Mouse (Mus musculus) frontal cortex, adult (tissue): ENCODE results near the gene Gm128.

Experiments
- ATAC-seq: cut with Nextera tagmentation; 2 replicates; pipeline ENCODE4 v1.9.2; 2017; ENCODE audit warnings: mild to moderate bottlenecking, moderate library complexity, mixed read lengths; ENCODE audit not compliant: low TSS enrichment

Gene Gm128

GRCm38 (mm10) chr3:95267855-95268254 is 26.5 kb upstream of the Gm128 start:
- no peak for ATAC-seq

- no peak for ATAC-seq
Observed at GRCm38 (mm10) chr3:95266052-95266451, 24.7 kb upstream of the Gm128 start.

GRCm38 (mm10) chr3:95264724-95265123 is 23.3 kb upstream of the Gm128 start:
- peak; percentile 70 for ATAC-seq

DNA sequence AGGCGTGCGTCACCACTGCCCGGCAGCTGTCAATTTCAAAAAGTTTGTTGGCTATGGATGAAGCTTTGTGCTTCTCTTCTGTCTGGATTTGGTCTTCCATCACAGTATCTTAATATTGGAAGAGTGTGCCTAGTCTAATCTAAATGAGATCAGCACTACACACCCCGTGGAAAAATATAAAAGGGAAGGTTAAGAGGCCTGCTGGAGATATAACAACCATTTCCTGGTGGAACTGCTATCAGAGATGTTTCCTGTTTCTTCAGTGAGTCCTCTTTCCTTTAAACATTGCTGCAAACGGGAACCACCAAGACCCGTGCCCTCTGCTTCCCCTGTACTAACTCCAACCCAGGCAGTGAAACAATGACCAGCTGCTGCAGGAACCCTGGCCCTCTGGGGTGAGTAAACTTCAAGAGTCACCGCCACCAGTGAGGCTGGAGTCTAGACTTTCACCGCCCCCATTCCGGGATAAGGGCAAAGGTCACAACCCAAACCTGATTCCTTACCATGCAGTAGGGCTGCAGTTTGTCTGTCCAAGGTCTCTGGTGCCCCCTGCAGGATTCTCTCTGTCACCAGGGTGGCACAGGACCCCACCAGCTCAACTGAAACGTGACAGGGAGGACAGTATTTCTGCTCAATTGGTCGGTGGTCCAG is 21.8 kb upstream of the Gm128 start:
- ATAC-seq, result peak; percentile 42; the same call in 1 of the 2 replicates

- no peak for ATAC-seq
Observed at GRCm38 (mm10) chr3:95261975-95262374, 20.6 kb upstream of the Gm128 start.

DNA sequence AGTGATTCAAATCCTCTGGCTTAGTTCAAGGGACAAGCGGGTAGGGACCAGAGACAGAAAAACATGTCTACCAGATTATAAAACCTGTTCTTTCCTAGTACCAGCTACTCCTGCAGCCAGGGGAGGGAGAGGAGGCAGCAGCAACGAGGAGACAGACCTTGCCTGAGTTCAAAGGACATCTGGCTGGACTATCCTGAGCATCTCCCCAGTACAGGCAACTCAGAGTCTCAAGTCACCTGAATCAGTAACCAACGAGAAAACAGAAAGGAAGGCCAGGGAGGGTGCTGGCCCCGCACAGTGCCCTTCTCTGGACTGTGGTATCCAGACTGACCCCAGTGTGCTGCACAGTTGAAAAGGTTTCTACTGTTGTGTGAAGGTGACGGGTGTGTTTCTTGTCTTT is 15.5 kb upstream of the Gm128 start:
- no peak for ATAC-seq

GRCm38 (mm10) chr3:95250783-95251424 is 9.5 kb upstream of the Gm128 start, which contains the start of gene Bnipl:
Bnipl (minus strand) TSS chr3:95251193.
- no peak for ATAC-seq

- ATAC-seq, result no peak
Observed at GRCm38 (mm10) chr3:95250361-95250760, 9.0 kb upstream of the Gm128 start.

DNA sequence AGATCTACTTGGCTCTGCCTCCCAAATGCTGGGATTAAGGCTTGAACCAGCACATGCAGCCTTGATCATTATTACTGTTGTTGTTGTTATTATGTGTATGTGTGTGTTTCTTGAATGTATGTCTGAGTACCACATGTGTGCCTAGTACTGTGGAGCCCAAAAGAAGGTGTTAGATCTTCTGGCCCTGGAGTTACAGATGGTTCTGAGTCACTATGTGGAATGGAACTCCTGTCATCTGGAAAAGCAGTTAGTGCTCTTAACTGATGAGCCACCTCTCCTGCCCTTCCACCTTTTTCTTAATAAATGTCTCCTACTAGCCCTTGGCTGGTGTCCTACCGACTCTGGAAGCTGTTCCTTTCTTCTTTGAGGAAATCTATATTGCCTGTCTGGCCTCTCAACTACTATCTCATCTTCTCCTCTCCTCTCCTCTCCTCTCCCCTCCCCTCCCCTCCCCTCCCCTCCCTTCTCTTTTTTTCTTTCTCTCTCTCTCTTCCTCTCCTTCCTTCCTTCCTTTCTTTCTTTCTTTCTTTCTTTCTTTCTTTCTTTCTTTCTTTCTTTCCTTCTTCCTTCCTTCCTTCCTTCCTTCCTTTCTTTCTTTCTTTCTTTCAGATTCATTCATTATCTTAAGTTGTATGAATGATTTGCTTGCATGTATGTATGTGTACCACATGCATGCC is 6.4 kb upstream of the Gm128 start:
- ATAC-seq, result no peak

DNA sequence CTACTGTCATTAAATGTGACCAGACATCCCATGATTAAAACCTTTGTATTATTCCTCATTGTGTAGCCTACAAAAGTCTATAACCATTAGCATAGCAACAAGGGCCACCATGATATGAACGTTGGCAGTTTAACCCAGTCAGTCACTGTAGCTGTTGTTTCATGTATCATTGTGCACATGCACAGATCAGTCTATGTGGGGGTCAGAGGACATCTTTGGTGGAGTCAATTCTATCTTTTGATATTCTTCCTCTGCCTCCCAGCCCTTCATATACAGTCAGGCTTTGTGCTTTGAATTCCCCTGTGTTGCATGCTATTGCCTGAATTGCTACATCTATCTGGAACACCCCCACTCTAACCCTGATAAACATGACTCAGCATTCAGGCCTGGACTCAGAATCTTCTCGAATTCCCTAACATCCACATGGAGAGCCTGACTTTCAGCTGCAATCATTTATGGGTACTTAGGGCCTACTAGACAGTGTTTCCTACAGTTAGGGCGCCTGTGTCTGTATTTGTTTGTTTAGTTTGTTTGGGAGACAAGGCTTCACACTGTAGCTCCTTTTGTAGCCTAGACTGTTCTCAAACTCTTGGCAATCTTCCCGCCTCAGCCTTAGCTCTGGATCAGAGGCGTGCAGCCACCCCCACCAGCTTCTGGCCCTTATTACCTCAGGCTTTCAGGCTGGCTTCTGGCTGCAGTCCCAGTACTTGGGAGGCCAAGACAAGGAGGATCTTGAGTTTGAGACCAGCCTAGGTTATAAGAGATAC is 5.2 kb upstream of the Gm128 start:
- ATAC-seq, result 0 out of 2 replicates have a peak, but pooled peaks have one; percentile 38

DNA sequence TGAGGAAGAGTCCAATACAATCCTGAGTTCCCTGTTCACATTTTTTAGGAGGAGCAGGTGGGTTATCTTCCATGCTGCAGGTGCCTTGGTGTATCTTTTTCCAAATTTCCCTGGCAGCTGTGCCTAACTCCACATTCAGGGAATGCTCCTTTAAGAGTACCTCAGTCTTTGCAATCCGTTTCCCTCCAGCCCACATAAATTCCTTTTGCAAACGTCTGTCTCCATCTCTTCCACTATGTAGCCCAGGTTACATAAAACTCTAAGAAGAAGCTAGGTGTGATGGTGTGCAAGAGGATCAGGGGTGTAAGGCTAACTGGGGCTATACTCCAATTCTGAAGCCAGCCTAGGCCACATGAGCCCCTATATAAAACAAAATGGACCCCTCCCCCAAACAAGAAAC is 1.7 kb upstream of the Gm128 start:
- peak; percentile 79 for ATAC-seq

DNA sequence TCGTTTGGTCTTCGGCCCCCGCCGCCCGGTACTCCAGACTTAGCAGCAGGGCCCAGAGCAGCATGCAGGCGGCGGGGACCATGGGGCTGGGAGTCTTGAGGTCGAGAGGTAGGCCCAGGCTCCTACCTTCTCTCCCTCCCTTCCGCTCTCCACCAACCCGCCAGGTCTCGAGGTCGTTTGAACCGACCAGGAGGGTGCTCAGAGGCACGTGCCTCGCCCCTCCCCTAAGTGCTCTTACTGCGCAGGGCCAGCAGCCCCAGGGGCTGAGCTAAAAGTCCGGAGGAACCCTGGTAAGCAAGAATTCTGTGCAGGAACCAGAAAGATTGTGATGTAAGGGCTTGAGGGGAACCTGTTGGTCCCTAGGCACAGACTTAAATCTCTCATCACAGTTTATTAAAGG is 498 bp downstream of the Gm128 start:
- ATAC-seq, result no peak

- no peak for ATAC-seq
Observed at GRCm38 (mm10) chr3:95239971-95240370, 1.4 kb downstream of the Gm128 start.

DNA sequence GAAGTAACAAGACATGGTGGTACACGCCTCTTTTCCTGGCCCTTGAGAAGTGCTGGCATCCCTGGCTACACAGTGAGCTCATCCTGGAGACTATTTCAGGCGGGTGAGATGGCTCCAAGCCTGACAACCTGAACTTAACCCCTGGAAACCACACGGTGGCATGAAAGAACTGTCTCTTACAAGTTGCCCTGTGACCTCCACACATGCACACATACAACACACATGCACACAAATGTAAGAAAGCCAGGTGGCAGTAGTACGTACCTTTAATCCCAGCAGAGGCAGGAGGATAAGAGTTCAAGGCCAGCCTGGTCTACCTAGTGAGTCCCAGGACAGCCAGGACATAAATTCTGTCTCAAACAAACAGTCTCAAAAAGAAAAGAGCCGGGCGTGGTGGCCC is 2.4 kb downstream of the Gm128 start:
- ATAC-seq, result no peak

DNA sequence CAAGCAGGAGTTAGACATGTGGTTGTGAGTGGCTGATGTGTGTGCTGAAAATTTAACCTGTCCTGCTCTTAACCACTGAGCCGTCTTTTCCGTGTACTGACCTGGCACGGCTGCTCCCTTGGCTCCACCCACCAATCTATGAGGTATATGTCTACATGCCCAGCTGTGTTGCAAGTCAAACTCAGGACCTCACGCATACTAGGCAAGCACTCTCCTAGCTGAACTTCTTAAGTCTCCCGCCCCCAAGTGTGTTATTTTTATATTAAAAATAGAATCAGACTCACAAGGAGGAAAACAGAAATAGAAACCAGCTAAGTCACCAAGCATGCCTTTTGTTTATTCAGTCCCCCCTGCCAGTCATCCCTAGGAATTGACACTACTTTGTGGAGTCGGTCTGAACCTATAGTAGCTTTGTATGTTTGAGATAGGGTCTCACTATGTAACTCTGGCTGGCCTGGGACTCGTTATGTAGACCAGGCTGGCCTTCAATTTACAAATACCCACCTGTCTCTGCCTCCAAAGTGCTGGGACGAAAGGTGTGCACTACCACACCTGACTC is 3.8 kb downstream of the Gm128 start:
- no peak for ATAC-seq

DNA sequence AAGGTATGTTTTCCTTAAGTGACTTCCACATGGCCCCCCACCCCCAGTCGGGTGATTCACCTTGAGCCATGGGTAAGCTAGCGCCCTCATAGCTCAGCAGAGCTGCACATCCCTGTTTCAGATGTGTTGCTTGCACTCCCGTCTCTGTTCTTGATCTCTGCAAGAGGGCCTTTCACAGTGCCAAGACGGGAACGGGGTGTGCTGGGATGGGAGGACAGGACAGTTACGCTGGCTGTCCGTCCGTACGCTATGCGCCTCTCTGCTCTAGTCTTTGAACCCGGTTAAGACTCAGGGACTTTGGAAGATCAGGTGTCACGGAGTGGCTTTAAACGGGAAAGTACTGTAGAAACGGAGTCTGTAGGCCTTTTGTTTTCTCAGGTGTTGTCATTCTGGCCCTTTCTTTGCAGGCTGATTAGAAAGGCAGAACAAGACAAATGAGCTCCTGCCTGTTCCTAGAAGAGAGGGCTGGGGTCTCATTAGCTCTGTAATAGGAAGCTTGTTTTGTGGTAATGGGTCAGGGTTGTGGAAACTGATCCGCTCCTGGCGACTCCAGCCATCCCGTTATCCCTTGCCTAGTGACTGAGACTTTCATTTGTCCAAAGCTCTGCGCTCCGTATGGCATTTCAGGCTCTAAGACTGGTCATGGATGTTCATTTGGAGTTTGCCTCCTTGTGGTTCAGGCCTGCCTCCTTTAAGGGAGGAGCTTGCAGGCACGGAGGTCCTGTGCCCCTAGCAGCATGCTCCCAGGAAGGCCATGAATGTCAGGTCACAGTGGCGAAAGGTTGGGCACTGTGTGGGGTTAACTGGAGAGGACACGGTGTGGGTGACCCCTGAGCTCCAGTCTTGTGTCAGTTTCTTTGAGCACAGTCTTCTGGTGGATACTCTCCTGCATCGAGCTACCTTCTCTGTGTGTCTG is 5.8 kb downstream of the Gm128 start:
- ATAC-seq, result no peak

DNA sequence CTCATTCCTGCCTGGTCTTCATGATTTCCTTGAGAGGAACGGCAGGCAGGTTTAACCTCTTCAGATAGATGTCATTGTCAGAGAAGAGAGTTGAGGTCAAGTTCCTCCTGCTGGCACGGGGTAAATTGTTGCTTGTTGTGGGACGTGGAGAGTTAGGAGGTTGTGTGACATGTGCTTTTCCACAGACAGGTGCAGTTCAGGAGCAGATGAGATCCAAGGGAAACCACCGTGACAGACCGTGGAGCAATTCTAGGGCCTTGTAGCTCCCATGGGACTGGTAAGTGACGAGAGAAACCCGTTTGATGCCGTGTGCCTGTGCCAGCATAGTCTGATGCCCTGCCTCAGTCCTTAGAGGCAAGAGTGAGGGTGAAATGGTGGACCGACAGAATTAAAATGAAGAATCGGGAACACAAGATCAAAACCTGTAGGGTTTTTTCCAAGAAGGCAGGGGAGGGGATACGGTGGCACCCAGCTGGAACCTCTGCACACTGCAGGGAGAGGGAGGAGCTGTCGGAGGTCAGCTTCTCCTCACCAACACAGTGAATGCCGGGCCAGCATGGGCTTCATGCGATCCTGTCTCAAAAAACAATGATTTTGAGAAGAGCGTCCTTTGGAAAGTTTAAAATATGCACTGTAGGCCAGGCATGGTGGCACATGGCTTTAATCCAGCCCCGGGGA is 8.0 kb downstream of the Gm128 start:
- ATAC-seq, result no peak

DNA sequence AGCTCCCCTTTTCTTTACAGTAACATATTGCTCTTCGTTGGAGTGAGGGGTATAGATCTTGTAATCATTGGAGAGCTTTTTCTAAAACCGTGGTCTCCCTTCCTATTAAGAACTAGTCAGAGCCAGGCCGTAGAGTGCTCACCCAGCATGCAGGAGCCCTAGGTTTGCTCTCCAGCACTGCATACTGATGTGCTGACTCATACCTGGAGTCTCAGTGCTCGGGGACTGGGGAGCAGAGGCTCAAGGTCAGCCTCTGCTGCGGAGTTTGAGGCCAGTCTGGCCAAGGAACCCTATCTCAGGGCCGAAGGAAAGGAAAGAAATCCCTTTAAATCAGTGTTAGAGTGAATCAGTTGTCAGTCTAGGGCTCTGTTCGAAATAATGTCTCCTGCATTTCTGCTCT is 8.6 kb downstream of the Gm128 start:
- ATAC-seq, result no peak

- ATAC-seq, result no peak
Observed at GRCm38 (mm10) chr3:95231298-95232221, 9.8 kb downstream of the Gm128 start, which contains the start of gene Mllt11. Mllt11 (minus strand) TSS chr3:95232171.
